Mouse (Mus musculus) C2C12 (cell line): ENCODE measurements at regions not wholly inside any gene's neighbourhood (a gene's known extent, or its start where the extent isn't known, plus 50 kb on each side); places are given as distances from the start of the nearest gene placed in this dataset.

ENCODE experiments used
- CTCF ChIP-seq: IDR thresholded peaks from one replicate; pipeline ENCODE4 v1.5.1; 2011; ENCODE audit not compliant: control insufficient read depth, insufficient read depth, insufficient read length
- MAX ChIP-seq: IDR thresholded peaks from one replicate; pipeline ENCODE4 v1.6.1; 2011; ENCODE audit warnings: mild to moderate bottlenecking, control low read depth
- MYOD1 ChIP-seq: IDR thresholded peaks from one replicate; pipeline ENCODE4 v1.6.1; 2011; ENCODE audit warnings: low read depth; ENCODE audit not compliant: control insufficient read depth, insufficient read length
- MYOG ChIP-seq: IDR thresholded peaks from one replicate; pipeline ENCODE4 v1.6.1; 2011; ENCODE audit not compliant: control insufficient read depth, insufficient read length; ENCODE audit errors: extremely low read depth

DNA sequence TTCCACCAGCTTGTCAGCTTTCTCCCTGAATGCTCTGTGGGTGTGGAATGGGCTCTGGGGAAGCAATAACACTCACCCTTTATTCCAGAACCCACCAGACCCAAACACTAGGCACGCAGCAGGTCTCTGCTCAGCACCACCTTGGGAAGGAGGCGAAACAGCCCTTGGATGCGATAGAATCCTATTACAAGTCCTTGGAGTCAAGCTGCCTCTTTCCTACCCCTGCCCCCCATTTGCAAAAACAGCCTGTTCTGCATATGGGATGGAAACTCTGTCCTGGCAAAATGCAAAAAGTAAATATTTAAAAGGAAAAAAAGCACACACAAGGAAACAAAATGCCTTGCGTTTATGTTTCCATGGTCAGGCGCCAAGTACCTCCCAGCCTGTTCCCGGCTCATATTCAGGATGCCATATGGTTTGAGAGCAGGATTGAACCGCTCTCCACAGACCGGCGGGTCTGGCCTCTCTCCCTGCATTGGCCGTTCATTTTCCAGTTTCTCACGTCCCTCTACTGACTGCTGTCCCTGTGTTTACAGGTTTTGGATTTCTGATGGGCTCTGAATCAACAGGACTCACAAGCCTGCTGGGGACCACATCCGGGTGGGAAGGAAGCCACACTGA is 95.1 kb downstream of the Hsd17b3 start:
- no peak for TF ChIP-seq CTCF
- no peak for TF ChIP-seq MAX
- TF ChIP-seq MYOD1: no peak
- no peak for TF ChIP-seq MYOG
